Mouse (Mus musculus): Measurements from ENCODE around the gene Pafah1b1. TPM values are rescaled to one million over a fixed set of nuclear protein-coding genes. Genes with fewer than 3 reads are reported as not detected.

The Pafah1b1 gene
- polyA plus RNA-seq, 1 experiment from 2014 or later, result 33.8 TPM

DNA sequence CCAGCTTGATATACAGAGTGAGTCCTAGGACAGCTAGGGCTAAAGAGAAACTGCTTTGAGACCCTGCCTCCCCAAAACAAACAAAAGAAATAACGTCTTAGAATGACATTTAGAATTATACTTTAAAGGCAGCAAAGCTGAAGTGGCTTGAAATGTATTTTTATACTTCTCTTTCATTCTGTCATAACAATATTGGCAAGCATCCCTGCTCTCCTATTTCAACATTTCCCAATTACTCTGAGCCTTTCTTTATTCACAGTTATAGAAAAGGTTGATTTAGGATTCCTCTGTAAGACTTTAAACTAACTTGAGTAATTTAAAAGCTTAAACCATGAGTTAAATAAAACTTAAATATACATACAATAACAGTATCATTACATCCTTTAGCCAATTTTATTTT is 32.3 kb downstream of the Pafah1b1 start:
- Histone ChIP-seq H3K4me2 (ENCODE audit: low read depth, low read length) (no peak overlapping the region), H3K27ac (ENCODE audit: low read length) (no peak overlapping the region), H3K9ac (ENCODE audit: low read depth, low read length) (no peak overlapping the region), H3K9me3 (ENCODE audit: control insufficient read depth, low read length) (no peaks in the 10 kb centered on the region), H3K36me3 (ENCODE audit: control insufficient read depth, insufficient read depth, low read length) (no peaks in the 10 kb centered on the region), H3K4me3 (ENCODE audit: low read length) (no peak overlapping the region), H3K27me3 (replicated peaks; ENCODE audit: control insufficient read depth, insufficient read depth, low read length) (no peaks in the 10 kb centered on the region), H3K4me1 (ENCODE audit: control insufficient read depth, insufficient read depth, low read length) (no peaks in the 10 kb centered on the region)
- 56% methylated on average over 1 of the region's 1 CpGs for WGBS
- no peak for ATAC-seq

DNA sequence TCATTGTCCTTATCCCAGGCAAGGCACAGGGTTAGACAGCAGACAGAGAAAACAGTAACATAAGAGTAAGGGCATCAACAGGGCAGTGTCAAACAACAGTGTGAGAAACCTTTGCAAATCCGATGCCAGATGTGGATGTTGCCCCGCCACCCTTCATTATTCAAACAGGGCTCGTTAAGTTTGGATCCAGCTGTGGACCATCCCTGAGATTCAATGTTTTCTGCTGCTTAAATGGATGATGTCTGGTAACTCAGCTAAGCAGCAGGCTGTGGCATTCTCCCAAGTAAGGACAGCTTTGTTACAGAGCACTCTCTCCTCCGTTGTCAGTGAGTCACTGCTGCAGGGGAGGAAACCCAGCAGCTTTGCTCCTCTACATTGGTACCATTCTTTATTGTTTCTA is 49.3 kb downstream of the Pafah1b1 start:
- Histone ChIP-seq H3K4me3 (ENCODE audit: low read length) (no peak overlapping the region), H3K4me1 (ENCODE audit: control insufficient read depth, insufficient read depth, low read length) (no peaks in the 10 kb centered on the region), H3K4me2 (ENCODE audit: low read depth, low read length) (no peak overlapping the region), H3K27me3 (replicated peaks; ENCODE audit: control insufficient read depth, insufficient read depth, low read length) (no peaks in the 10 kb centered on the region), H3K9me3 (ENCODE audit: control insufficient read depth, low read length) (no peaks in the 10 kb centered on the region), H3K9ac (ENCODE audit: low read depth, low read length) (no peak overlapping the region), H3K27ac (ENCODE audit: low read length) (no peak overlapping the region), H3K36me3 (ENCODE audit: control insufficient read depth, insufficient read depth, low read length) (peaks cover 12% of the 10 kb centered on the region; the same call in 1 of the 2 replicates)
- 83% methylated on average over 4 of the region's 4 CpGs for WGBS
- no peak for ATAC-seq

DNA sequence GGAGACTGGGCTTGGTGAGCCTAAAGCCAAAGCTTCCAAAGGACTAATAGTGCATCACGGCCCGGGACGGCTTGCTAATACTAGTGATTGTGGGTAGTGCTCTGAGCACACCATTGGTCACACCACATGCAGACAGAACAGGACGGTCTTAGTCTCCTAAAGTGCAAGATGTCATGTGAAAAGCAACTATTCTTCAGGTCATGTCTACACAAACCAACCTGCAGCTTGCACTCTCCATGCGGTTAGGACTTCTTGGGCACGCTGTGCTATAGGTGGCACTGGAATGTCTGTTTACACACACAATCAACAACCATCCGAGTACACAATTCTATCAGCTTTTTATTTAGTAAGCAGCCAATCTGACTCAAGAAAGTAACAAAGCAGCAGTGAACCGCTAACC is 49.8 kb downstream of the Pafah1b1 start:
- 92% methylated on average over 8 of the region's 8 CpGs for WGBS
- H3K4me2 ChIP-seq (ENCODE audit: low read depth, low read length), result no peak overlapping the region
- peaks cover 12% of the 10 kb centered on the region; the same call in 1 of the 2 replicates for H3K36me3 ChIP-seq (ENCODE audit: control insufficient read depth, insufficient read depth, low read length)
- no peaks in the 10 kb centered on the region for H3K4me1 ChIP-seq (ENCODE audit: control insufficient read depth, insufficient read depth, low read length)
- ATAC-seq, result no peak
- H3K9ac ChIP-seq (ENCODE audit: low read depth, low read length), result no peak overlapping the region
- no peak overlapping the region for H3K27ac ChIP-seq (ENCODE audit: low read length)
- H3K9me3 ChIP-seq (ENCODE audit: control insufficient read depth, low read length), result no peaks in the 10 kb centered on the region
- no peak overlapping the region for H3K4me3 ChIP-seq (ENCODE audit: low read length)
- H3K27me3 ChIP-seq (replicated peaks; ENCODE audit: control insufficient read depth, insufficient read depth, low read length), result no peaks in the 10 kb centered on the region

DNA sequence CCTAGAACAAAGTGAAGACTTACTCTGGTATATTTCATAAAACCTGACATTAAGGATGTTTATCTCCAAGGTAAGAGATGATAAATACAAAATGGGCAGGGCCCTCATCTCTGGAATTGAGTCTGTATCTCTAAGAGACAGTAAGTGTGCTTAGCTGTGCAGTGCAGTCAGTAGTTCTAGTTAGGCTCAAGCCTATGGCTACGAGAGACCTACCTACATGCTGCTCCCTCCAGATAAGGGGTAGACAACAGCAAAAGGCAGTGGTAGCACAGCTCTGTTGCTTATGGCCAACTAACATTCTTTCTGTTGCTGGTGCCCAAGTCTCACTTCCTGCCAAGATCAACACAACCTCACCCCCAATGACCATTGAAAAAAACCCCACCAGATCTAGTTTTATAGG is 50.9 kb downstream of the Pafah1b1 start:
- no peaks in the 10 kb centered on the region for H3K4me1 ChIP-seq (ENCODE audit: control insufficient read depth, insufficient read depth, low read length)
- no peak overlapping the region for H3K4me2 ChIP-seq (ENCODE audit: low read depth, low read length)
- no peak overlapping the region for H3K4me3 ChIP-seq (ENCODE audit: low read length)
- no peak overlapping the region for H3K9ac ChIP-seq (ENCODE audit: low read depth, low read length)
- no peak for ATAC-seq
- H3K27ac ChIP-seq (ENCODE audit: low read length), result no peak overlapping the region
- H3K36me3 ChIP-seq (ENCODE audit: control insufficient read depth, insufficient read depth, low read length), result peaks cover 12% of the 10 kb centered on the region; the same call in 1 of the 2 replicates
- 82% methylated on average over 1 of the region's 1 CpGs for WGBS
- no peaks in the 10 kb centered on the region for H3K9me3 ChIP-seq (ENCODE audit: control insufficient read depth, low read length)
- H3K27me3 ChIP-seq (replicated peaks; ENCODE audit: control insufficient read depth, insufficient read depth, low read length), result no peaks in the 10 kb centered on the region

DNA sequence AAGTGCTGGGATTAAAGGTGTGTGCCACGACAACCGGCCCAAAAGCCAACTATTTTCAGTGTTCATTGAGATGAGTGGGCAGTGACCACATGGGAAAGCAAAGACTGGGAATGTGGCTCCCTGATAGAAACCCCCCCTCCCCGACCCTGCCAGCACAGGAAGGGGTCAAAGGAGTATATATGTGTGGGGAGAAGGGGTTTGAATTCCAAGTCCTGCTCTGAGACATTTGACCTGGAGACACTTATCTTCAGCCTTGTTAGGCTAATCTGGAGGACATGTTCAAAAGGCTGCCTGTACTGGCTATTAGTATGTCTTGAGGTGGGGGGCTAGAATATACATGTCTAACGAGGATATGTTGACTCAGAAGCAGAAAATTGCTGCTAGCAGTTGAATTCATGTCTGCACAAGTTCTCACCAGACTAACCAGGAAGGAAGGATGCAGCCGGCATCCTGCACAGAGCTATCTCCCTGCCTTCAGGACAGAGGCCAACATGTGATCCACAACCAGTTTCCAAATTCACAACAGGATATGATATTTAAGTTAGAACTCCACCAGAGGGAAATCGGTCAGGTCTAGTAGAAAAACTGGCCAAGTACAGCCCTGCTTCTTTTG is 51.5 kb downstream of the Pafah1b1 start:
- Histone ChIP-seq H3K9me3 (ENCODE audit: control insufficient read depth, low read length) (no peaks in the 10 kb centered on the region), H3K4me1 (ENCODE audit: control insufficient read depth, insufficient read depth, low read length) (no peaks in the 10 kb centered on the region), H3K4me2 (ENCODE audit: low read depth, low read length) (no peak overlapping the region), H3K4me3 (ENCODE audit: low read length) (no peak overlapping the region), H3K27ac (ENCODE audit: low read length) (no peak overlapping the region), H3K36me3 (ENCODE audit: control insufficient read depth, insufficient read depth, low read length) (peaks cover 13% of the 10 kb centered on the region), H3K27me3 (replicated peaks; ENCODE audit: control insufficient read depth, insufficient read depth, low read length) (no peaks in the 10 kb centered on the region), H3K9ac (ENCODE audit: low read depth, low read length) (no peak overlapping the region)
- WGBS, result 80% methylated on average over 6 of the region's 6 CpGs
- no peak for ATAC-seq

DNA sequence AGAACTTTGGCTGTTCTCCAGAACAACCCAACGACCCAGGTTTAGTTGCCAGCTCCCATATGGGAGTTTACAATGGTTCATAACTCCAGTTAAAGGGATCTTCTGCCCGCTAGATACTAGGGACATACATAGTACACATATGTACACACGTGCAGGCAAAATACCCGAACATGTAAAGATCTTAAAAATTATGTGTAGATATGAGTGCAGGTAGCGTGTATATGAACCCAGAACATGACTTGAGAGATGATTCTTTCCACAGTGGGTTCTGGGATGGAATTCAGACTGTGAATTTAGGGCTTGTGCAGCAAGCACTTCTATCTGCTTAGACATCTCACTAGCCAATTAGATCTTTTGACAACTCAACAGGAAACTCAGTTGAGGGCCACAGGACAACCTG is 52.6 kb downstream of the Pafah1b1 start:
- H3K36me3 ChIP-seq (ENCODE audit: control insufficient read depth, insufficient read depth, low read length), result peaks cover 24% of the 10 kb centered on the region
- no peaks in the 10 kb centered on the region for H3K9me3 ChIP-seq (ENCODE audit: control insufficient read depth, low read length)
- no peaks in the 10 kb centered on the region for H3K27me3 ChIP-seq (replicated peaks; ENCODE audit: control insufficient read depth, insufficient read depth, low read length)
- ATAC-seq, result 0 out of 2 replicates have a peak, but pooled peaks have one; percentile 3
- 85% methylated on average over 5 of the region's 5 CpGs for WGBS
- no peaks in the 10 kb centered on the region for H3K4me1 ChIP-seq (ENCODE audit: control insufficient read depth, insufficient read depth, low read length)
- no peak overlapping the region for H3K4me3 ChIP-seq (ENCODE audit: low read length)
- no peak overlapping the region for H3K27ac ChIP-seq (ENCODE audit: low read length)
- H3K4me2 ChIP-seq (ENCODE audit: low read depth, low read length), result no peak overlapping the region
- H3K9ac ChIP-seq (ENCODE audit: low read depth, low read length), result no peak overlapping the region

DNA sequence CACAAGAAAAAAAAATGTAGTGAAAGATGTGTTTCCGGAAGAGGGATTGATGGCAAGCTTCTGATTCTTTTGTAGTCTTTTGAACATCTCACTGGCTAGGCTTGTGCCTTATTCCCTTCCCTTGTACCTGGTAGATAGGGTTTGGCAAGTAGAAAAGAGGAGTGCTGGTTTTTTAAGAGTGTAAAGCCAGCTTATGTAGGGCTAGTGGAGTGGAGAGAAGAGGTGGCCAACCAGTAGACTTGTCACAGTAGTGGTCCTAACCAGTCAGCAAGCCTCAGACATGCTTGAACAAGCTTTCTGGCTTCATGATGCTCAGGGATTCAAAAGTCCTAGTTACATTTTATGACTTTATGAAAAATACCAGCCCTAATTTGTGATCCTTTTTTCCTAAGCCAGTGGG is 53.5 kb downstream of the Pafah1b1 start:
- Histone ChIP-seq H3K36me3 (ENCODE audit: control insufficient read depth, insufficient read depth, low read length) (peaks cover 24% of the 10 kb centered on the region), H3K9ac (ENCODE audit: low read depth, low read length) (no peak overlapping the region), H3K9me3 (ENCODE audit: control insufficient read depth, low read length) (no peaks in the 10 kb centered on the region), H3K27ac (ENCODE audit: low read length) (no peak overlapping the region), H3K4me1 (ENCODE audit: control insufficient read depth, insufficient read depth, low read length) (no peaks in the 10 kb centered on the region), H3K27me3 (replicated peaks; ENCODE audit: control insufficient read depth, insufficient read depth, low read length) (no peaks in the 10 kb centered on the region), H3K4me2 (ENCODE audit: low read depth, low read length) (no peak overlapping the region), H3K4me3 (ENCODE audit: low read length) (no peak overlapping the region)
- WGBS, result 82% methylated on average over 1 of the region's 1 CpGs
- no peak for ATAC-seq

DNA sequence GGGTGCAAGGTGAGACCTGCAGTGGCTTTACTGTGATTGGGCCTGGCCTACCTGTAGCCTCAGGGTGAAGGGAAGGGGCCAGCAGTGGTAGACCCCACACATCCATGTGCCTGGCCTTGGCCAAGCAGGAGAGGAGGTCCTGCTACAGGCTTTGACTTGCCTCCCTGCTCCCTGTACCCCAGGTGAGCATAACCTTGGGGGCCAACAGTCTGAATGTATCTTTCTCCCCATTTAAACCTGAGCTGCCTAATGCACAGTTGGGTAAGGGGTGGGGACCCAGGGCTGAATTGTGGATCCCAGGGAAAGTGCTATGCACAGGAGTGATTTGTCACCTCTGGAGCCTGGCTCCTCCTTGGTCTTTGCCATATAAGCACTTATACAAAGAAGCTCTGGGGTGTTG is 54.3 kb downstream of the Pafah1b1 start:
- Histone ChIP-seq H3K4me1 (ENCODE audit: control insufficient read depth, insufficient read depth, low read length) (no peaks in the 10 kb centered on the region), H3K4me3 (ENCODE audit: low read length) (no peak overlapping the region), H3K27me3 (replicated peaks; ENCODE audit: control insufficient read depth, insufficient read depth, low read length) (no peaks in the 10 kb centered on the region), H3K9me3 (ENCODE audit: control insufficient read depth, low read length) (no peaks in the 10 kb centered on the region), H3K36me3 (ENCODE audit: control insufficient read depth, insufficient read depth, low read length) (peaks cover 28% of the 10 kb centered on the region), H3K27ac (ENCODE audit: low read length) (no peak overlapping the region), H3K9ac (ENCODE audit: low read depth, low read length) (no peak overlapping the region), H3K4me2 (ENCODE audit: low read depth, low read length) (no peak overlapping the region)
- no peak for ATAC-seq

DNA sequence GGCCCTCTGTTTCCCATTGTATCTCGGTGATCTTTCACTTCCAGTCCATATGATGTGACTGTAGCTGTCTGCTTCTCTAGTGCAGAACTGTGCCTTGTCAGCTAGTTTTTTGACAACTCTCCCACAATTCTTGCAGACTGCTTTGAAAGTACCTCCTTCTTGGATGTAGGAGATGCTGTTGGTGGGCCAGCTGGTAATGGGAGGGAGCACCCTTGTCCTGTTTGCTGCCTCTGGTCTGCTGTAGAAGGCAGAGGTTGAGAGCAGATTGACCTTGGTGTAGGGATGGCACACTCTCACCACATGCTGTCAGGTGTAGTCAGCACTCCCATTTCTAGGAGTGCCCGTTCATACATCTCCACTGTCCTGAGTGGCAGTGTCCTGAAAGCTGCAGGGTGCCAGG is 55.5 kb downstream of the Pafah1b1 start:
- 90% methylated on average over 2 of the region's 2 CpGs for WGBS
- no peaks in the 10 kb centered on the region for H3K4me1 ChIP-seq (ENCODE audit: control insufficient read depth, insufficient read depth, low read length)
- no peak overlapping the region for H3K27ac ChIP-seq (ENCODE audit: low read length)
- no peak overlapping the region for H3K4me3 ChIP-seq (ENCODE audit: low read length)
- no peak overlapping the region for H3K4me2 ChIP-seq (ENCODE audit: low read depth, low read length)
- H3K9me3 ChIP-seq (ENCODE audit: control insufficient read depth, low read length), result no peaks in the 10 kb centered on the region
- no peak for ATAC-seq
- no peak overlapping the region for H3K9ac ChIP-seq (ENCODE audit: low read depth, low read length)
- peaks cover 28% of the 10 kb centered on the region for H3K36me3 ChIP-seq (ENCODE audit: control insufficient read depth, insufficient read depth, low read length)
- no peaks in the 10 kb centered on the region for H3K27me3 ChIP-seq (replicated peaks; ENCODE audit: control insufficient read depth, insufficient read depth, low read length)

DNA sequence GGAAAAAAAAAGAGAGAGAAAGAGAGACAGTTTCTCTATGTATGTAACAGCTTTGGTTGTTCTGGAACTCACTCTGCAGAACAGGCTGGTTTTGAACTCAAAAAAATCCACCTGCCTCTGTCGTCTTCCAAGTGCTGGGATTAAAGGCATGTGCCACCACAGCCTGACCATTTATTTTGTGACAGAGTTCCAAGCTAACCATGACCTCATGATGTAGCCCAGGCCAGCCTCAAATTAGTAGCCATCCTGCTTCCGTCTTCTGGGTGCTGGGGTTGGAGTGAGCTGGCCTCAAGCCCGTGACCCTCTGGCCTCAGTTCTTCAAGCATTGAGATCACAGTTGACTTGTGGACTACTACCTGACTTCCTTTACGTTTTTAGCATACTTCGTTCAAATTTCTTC is 56.0 kb downstream of the Pafah1b1 start:
- H3K27ac ChIP-seq (ENCODE audit: low read length), result no peak overlapping the region
- H3K9me3 ChIP-seq (ENCODE audit: control insufficient read depth, low read length), result no peaks in the 10 kb centered on the region
- no peaks in the 10 kb centered on the region for H3K27me3 ChIP-seq (replicated peaks; ENCODE audit: control insufficient read depth, insufficient read depth, low read length)
- 89% methylated on average over 5 of the region's 5 CpGs for WGBS
- H3K4me2 ChIP-seq (ENCODE audit: low read depth, low read length), result no peak overlapping the region
- no peaks in the 10 kb centered on the region for H3K4me1 ChIP-seq (ENCODE audit: control insufficient read depth, insufficient read depth, low read length)
- no peak for ATAC-seq
- no peak overlapping the region for H3K9ac ChIP-seq (ENCODE audit: low read depth, low read length)
- peaks cover 33% of the 10 kb centered on the region for H3K36me3 ChIP-seq (ENCODE audit: control insufficient read depth, insufficient read depth, low read length)
- no peak overlapping the region for H3K4me3 ChIP-seq (ENCODE audit: low read length)
